Mouse (Mus musculus) embryonic facial prominence, embryonic 15.5 days (tissue): Measurements from ENCODE around the gene 3110040N11Rik. TPM values are rescaled to one million over a fixed set of nuclear protein-coding genes. Genes with fewer than 3 reads are reported as not detected.

Experiments used
- ATAC-seq: fragments of 200-750 bp; cut with Nextera tagmentation; 2 replicates; pipeline ENCODE4 v1.8.0; 2017; ENCODE audit warnings: low read depth, moderate TSS enrichment; ENCODE audit not compliant: insufficient number of reproducible peaks, low FRiP score, low TSS enrichment
- H3K27ac ChIP-seq: fragments of 300-500 bp; sonication (generic); replicated peaks from 2 replicates; pipeline ENCODE4 v1.5.1; 2015; ENCODE audit warnings: mild to moderate bottlenecking, inconsistent platforms
- H3K27me3 ChIP-seq: fragments of 300-500 bp; sonication (generic); 2 replicates; pipeline ENCODE4 v1.6.1; 2015; ENCODE audit warnings: inconsistent platforms
- H3K36me3 ChIP-seq: fragments of 300-500 bp; sonication (generic); 2 replicates; pipeline ENCODE4 v1.6.1; 2015; ENCODE audit warnings: mild to moderate bottlenecking, inconsistent platforms
- H3K4me1 ChIP-seq: fragments of 300-500 bp; sonication (generic); 2 replicates; pipeline ENCODE4 v1.6.1; 2015; ENCODE audit warnings: inconsistent platforms
- H3K4me2 ChIP-seq: fragments of 300-500 bp; sonication (generic); replicated peaks from 2 replicates; pipeline ENCODE4 v1.6.1; 2015; ENCODE audit warnings: mild to moderate bottlenecking, inconsistent platforms
- H3K4me3 ChIP-seq: fragments of 300-500 bp; sonication (generic); replicated peaks from 2 replicates; pipeline ENCODE4 v1.5.1; 2015; ENCODE audit warnings: mild to moderate bottlenecking, inconsistent platforms
- H3K9ac ChIP-seq: fragments of 300-500 bp; sonication (generic); 2 replicates; pipeline ENCODE4 v1.6.1; 2015; ENCODE audit warnings: inconsistent platforms
- H3K9me3 ChIP-seq: fragments of 300-500 bp; sonication (generic); replicated peaks from 2 replicates; pipeline ENCODE4 v1.6.1; 2016; ENCODE audit warnings: inconsistent platforms
- WGBS: fragments of 180-500 bp; shearing (Covaris S2); methylation state at CpG from one replicate; pipeline ENCODE4 v1.1.7; 2015; 5-methylcytosine and 5-hydroxymethylcytosine counted together
- polyA plus RNA-seq: library from polyadenylated mRNA; unstranded; fragments of >200 nt; fragmentation: Nextera tagmentation; extraction: Ambion mirVana; gene quantifications from 2 replicates; pipeline ENCODE4 v1.2.1, GENCODE M21; 2015

Gene 3110040N11Rik
- polyA plus RNA-seq, 1 experiment from 2014 or later, result 57.7 TPM

DNA sequence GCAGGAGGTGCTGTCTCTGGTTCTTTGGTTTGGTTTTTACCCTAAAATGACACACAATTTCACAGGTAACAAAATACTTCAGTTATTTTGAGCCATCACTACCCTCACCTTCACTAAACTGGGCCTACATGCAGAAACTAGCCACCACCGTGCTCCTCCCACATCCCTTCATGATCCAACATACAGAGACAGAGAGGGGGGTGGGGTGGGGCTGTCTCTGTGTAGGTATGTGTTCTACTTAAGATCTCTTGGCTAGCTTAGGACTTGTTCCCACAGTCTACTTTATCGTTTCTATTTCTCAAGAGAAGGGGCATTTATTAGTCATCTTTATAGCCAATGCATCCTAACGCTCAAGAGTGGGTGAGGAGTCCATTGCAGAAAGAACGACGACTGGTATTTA is 742 bp downstream of the 3110040N11Rik start:
- Histone ChIP-seq H3K4me1 (peaks cover 10% of the 10 kb centered on the region), H3K4me2 (peak overlapping the region; percentile 82), H3K9me3 (no peaks in the 10 kb centered on the region), H3K36me3 (peaks cover 15% of the 10 kb centered on the region; the same call in 1 of the 2 replicates), H3K27me3 (no peaks in the 10 kb centered on the region), H3K4me3 (peak overlapping the region; percentile 69), H3K9ac (peak overlapping the region; percentile 80), H3K27ac (peak overlapping the region; percentile 99)
- ATAC-seq, result no peak
- 4% methylated on average over 5 of the region's 5 CpGs for WGBS

DNA sequence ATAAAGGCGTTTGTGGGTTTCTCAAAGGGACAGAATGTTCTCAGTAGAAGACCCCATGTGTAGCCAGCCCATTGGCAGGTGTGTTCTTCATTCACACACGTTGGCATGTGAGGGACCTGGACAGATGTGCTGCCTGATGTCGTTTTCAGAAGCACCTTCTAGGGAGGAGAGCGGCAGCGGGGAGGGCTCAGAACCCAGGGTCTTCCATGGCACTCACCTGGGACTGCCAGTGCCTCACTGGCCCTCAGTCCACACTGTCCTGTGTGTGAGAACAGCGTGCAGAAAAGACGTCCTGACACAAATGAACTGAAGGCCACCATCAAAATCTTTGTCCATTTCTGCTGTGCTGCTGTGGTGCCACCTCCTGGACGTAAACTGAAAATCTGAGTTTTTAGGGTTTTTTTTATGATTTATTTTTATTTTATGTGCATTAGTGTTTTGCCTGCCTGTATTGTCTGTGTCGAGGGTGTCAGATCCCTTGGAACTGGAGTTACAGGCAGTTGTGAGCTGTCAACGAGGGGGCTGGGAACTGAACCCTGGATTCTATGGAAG is 11.5 kb downstream of the 3110040N11Rik start:
- no peak for ATAC-seq
- 61% methylated on average over 10 of the region's 10 CpGs for WGBS
- no peak overlapping the region for H3K27ac ChIP-seq
- peaks cover 4% of the 10 kb centered on the region; the same call in 1 of the 2 replicates for H3K4me1 ChIP-seq
- peaks cover 26% of the 10 kb centered on the region for H3K36me3 ChIP-seq
- H3K9me3 ChIP-seq, result no peaks in the 10 kb centered on the region; the same call in 1 of the 2 replicates
- H3K9ac ChIP-seq, result no peak overlapping the region
- H3K27me3 ChIP-seq, result no peaks in the 10 kb centered on the region
- H3K4me3 ChIP-seq, result no peak overlapping the region
- no peak overlapping the region for H3K4me2 ChIP-seq

DNA sequence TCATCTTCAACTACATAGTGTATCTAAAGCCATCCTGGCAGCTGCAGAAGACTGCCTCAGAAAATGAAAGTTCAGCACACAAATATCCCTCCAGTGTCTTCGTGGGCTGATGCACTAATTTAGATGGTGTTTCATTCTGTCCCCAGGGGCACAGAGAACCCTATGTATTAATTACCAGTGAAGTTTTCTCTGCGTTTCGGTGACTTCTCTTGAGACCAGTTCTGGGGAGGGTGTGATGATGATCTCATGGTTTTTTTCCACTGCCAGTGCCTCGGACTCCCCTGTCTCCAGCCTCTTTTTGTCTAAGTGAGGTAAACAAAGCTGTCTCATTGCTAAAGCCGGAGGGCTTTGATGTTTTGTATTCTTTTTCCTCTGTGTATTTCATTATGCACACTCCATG is 14.0 kb downstream of the 3110040N11Rik start:
- Histone ChIP-seq H3K9me3 (no peaks in the 10 kb centered on the region), H3K27ac (no peak overlapping the region), H3K4me1 (0 out of 2 replicates have a peak, but pooled peaks cover 3% of the 10 kb centered on the region), H3K4me2 (no peak overlapping the region), H3K27me3 (no peaks in the 10 kb centered on the region), H3K4me3 (no peak overlapping the region), H3K36me3 (peaks cover 10% of the 10 kb centered on the region), H3K9ac (no peak overlapping the region)
- WGBS, result 59% methylated on average over 5 of the region's 5 CpGs
- 0 out of 2 replicates have a peak, but pooled peaks have one; percentile 45 for ATAC-seq

DNA sequence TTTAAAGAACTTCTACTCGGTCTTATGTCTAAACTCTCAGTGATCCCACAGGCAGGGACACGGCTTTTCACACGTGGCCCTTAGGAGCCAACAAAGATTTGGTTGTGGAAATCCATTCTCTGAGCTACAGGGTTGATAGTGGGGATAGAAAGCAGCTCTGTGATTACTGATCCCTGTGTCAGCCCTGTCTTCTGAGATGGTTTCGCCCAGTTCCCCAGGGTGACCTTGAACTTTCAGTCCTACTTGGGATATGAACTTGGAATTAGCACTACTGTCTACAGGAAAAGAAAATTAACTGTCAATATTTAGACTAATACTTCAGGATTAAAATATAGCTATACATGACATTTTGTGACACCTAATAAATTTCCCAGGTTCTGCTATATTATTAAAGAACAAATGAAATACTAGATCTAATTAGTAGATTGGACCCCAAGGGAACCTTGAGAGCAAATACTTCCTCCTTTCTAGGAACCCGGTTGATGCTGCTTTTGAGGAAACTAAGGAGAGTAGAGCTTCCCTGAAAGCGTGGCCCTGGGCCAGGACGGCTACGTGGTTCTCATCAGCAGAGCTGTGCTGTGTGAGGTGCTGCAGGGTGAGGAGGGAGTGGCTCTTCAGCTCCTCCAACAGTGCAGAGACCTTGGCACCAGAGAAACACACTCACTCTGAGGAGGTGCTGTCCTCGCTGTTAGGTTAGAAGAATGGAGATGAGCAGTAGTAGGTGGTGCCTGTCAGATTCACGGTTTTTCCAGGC is 16.3 kb downstream of the 3110040N11Rik start:
- H3K4me3 ChIP-seq, result no peak overlapping the region
- H3K9ac ChIP-seq, result no peak overlapping the region
- H3K4me2 ChIP-seq, result no peak overlapping the region
- H3K36me3 ChIP-seq, result no peaks in the 10 kb centered on the region
- no peaks in the 10 kb centered on the region for H3K27me3 ChIP-seq
- ATAC-seq, result no peak
- H3K4me1 ChIP-seq, result 0 out of 2 replicates have a peak, but pooled peaks cover 3% of the 10 kb centered on the region
- H3K9me3 ChIP-seq, result no peaks in the 10 kb centered on the region
- 74% methylated on average over 10 of the region's 10 CpGs for WGBS
- H3K27ac ChIP-seq, result no peak overlapping the region

- Histone ChIP-seq H3K36me3 (no peaks in the 10 kb centered on the region), H3K4me2 (peak overlapping the region; percentile 87), H3K4me1 (peaks cover 19% of the 10 kb centered on the region), H3K9me3 (no peaks in the 10 kb centered on the region), H3K27ac (peak overlapping the region; percentile 81), H3K4me3 (peak overlapping the region; percentile 66), H3K9ac (peak overlapping the region; percentile 63), H3K27me3 (no peaks in the 10 kb centered on the region)
- WGBS, result under 1% methylated on average over 60 of the region's 60 CpGs
- peak; percentile 77 for ATAC-seq
Observed at GRCm38 (mm10) chr7:81763110-81763845, 26.0 kb downstream of the 3110040N11Rik start.

DNA sequence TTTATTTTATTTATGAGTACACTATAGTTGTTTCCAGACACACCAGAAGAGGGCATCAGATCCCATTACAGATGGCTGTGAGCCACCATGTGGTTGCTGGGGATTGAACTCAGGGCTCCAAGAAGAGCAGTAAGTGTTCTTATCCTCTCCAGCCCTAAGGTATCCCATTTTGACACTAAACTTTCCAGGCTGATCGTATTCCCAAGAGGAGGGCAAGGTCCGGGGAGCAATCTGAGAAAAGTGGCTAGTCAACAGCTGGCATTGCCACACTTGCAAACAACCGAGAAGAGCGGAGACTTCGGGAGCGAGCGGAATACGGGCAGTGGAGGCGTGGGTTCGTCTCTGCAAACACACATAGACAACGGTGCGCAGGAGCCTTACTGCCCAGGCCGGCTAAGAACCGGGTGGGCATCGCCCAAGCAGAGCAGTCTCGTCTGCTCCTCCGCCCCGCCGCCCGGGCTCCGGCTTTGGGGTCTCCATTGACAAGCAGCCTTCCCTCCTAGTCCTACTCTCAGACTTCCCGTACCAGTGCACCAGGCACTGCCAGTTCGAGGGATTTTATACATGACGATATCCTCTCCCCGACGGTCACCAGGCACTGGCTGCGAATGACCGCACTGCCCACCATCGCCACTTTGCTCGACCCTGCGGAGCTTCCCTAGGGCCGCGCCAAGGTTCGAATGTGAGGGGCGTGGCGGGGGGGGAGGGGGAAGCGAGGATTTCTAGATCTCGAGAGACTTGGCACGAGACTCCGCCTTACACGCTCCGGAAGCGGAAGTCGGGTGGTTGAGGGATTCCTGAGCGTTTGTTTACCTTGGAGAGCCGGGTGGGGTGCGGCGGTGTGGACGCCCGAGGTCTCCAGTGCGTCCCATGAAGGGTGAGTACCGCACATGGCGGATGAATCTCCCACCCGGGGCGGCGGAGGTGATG is 26.8 kb downstream of the 3110040N11Rik start, which contains the start of gene Ramac:
Ramac (plus strand) TSS at position 746 of the 930 bp plus-strand sequence.
- Histone ChIP-seq H3K36me3 (no peaks in the 10 kb centered on the region), H3K9ac (peak within 1 kb of the TSS; percentile 63), H3K27ac (peak within 1 kb of the TSS; percentile 88), H3K4me2 (peak within 1 kb of the TSS; percentile 87), H3K4me3 (peak within 1 kb of the TSS; percentile 66), H3K27me3 (no peaks in the 10 kb centered on the region), H3K4me1 (peaks cover 19% of the 10 kb centered on the region), H3K9me3 (no peaks in the 10 kb centered on the region)
- under 1% methylated on average over 56 of the region's 56 CpGs for whole genome bisulfite sequencing
- ATAC-seq, result peak; percentile 96

DNA sequence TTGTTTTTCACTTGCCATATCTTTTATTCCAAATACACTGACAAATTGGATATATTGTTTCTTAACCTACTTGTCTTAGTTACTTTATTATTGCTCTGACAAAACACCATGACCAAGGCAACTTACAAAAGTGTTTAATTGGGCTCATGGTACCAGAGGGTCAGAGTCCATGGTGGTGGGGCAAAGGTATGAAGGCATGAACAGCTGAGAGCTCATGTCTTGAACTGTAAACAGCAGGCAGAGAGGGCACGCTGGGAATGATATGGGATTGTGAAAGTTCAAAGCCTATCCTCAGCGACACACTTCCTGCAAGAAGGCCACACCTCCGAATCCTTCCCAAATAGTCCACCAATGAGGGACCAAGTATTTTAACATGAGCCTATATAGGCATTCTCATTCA is 41.3 kb downstream of the 3110040N11Rik start:
- H3K27me3 ChIP-seq, result no peaks in the 10 kb centered on the region
- no peak overlapping the region for H3K4me3 ChIP-seq
- no peaks in the 10 kb centered on the region for H3K9me3 ChIP-seq
- no peaks in the 10 kb centered on the region for H3K4me1 ChIP-seq
- ATAC-seq, result no peak
- H3K4me2 ChIP-seq, result no peak overlapping the region
- WGBS, result 76% methylated on average over 3 of the region's 3 CpGs
- no peaks in the 10 kb centered on the region for H3K36me3 ChIP-seq
- H3K27ac ChIP-seq, result no peak overlapping the region
- H3K9ac ChIP-seq, result no peak overlapping the region

DNA sequence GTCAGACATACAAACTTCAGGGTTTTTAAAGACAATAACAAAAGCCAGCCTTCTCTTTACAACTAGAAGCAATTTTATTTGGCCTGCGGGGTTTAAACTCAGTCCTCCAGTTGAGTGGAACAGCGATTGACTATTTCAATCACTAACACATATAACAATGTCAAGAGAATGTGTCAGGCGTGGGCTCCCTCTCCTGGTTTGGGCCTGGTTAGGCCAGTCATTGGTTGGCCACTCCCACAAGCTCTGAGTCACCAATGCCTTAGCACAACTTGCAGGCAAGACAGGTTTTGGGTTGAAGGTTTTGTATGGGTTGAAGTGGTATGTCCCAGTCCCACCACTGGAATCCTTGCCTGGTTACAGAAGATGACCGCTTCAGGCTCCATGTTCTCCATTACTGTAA is 45.1 kb downstream of the 3110040N11Rik start:
- Histone ChIP-seq H3K4me2 (no peak overlapping the region), H3K36me3 (no peaks in the 10 kb centered on the region), H3K27me3 (no peaks in the 10 kb centered on the region), H3K4me3 (no peak overlapping the region), H3K9ac (no peak overlapping the region), H3K27ac (no peak overlapping the region), H3K4me1 (no peaks in the 10 kb centered on the region), H3K9me3 (no peaks in the 10 kb centered on the region)
- WGBS, result 59% methylated on average over 4 of the region's 4 CpGs
- no peak for ATAC-seq

DNA sequence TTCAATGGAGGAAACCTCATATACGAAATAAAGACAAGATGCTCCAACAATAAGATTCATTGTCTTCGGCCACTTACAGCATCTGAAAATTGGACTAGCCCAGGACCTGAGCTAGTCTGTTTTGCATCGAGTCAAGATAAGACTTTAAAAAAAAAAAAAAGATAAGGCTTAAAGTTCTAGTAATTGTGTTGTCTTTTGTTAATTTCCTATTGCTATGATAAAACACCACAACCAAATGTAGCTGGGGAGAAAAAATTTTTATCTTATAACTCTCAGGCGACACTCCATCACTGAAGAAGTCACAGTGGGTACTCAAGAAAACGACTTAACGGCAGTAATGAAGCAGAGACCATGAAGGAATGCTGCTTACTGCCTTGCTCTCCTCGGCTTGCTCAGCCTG is 49.3 kb downstream of the 3110040N11Rik start:
- Histone ChIP-seq H3K4me3 (no peak overlapping the region), H3K9ac (no peak overlapping the region), H3K4me2 (no peak overlapping the region), H3K27me3 (no peaks in the 10 kb centered on the region), H3K9me3 (no peaks in the 10 kb centered on the region), H3K4me1 (no peaks in the 10 kb centered on the region), H3K36me3 (no peaks in the 10 kb centered on the region), H3K27ac (no peak overlapping the region)
- 85% methylated on average over 7 of the region's 7 CpGs for WGBS
- ATAC-seq, result no peak

GRCm38 (mm10) chr7:81738720-81739385 is 50.4 kb downstream of the 3110040N11Rik start:
- no peaks in the 10 kb centered on the region for H3K4me1 ChIP-seq
- no peaks in the 10 kb centered on the region for H3K36me3 ChIP-seq
- H3K27me3 ChIP-seq, result no peaks in the 10 kb centered on the region
- no peaks in the 10 kb centered on the region for H3K9me3 ChIP-seq
- H3K9ac ChIP-seq, result no peak overlapping the region
- ATAC-seq, result no peak
- H3K4me3 ChIP-seq, result no peak overlapping the region
- WGBS, result 75% methylated on average over 8 of the region's 8 CpGs
- H3K4me2 ChIP-seq, result no peak overlapping the region
- no peak overlapping the region for H3K27ac ChIP-seq
